Mouse (Mus musculus): ENCODE measurements at regions not wholly inside any gene's neighbourhood (a gene's known extent, or its start where the extent isn't known, plus 50 kb on each side); places are given as distances from the start of the nearest gene placed in this dataset.

DNA sequence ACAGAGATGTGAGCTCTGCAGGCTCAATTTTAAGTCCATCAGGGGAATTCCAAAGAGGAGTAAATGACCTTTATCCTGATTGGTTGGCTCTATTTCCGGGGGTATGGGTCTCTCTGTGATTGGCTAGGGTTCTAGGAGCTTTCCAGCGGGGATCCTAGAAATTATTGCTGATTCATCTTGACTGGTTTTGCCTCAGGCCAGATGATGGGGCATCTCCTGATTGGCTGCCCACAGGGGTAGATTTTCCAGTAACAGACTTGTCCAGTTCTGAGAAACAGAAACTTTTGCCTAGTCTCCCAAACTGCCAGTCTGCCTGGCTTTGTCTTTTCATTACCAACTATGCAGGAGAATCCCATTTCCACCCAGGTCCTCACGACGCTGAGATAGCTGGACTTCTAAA lies 301.3 kb downstream of the Ins1 start:
- DNase-seq (ENCODE audit: low read depth): peak; percentile 82

- no peak for DNase-seq (ENCODE audit: low read depth)
Observed at GRCm38 (mm10) chr19:52534758-52535157, 270.7 kb downstream of the Ins1 start.

DNA sequence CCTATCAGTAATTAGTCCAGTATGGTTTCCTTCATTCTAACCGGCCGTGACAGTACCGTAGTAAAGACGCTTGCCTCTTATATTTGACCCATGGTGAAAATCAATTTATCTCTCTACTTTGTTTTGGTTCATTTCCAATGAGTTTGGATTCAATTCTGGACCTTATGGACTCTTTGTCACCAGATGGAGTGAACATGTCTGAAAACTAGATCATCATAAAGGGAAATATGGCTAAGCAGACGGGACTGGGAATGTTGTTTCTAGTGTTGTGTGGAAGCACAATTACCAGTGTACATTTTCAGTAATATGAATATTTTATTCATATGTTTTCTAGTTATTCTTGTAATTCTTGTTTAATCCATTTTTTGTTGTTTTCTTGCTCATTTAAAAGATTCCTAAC lies 261.4 kb downstream of the Ins1 start:
- no peak for DNase-seq (ENCODE audit: low read depth)

GRCm38 (mm10) chr19:52503331-52503730 lies 239.2 kb downstream of the Ins1 start:
- DNase-seq (ENCODE audit: low read depth): no peak
